In the genomic region with DNA sequence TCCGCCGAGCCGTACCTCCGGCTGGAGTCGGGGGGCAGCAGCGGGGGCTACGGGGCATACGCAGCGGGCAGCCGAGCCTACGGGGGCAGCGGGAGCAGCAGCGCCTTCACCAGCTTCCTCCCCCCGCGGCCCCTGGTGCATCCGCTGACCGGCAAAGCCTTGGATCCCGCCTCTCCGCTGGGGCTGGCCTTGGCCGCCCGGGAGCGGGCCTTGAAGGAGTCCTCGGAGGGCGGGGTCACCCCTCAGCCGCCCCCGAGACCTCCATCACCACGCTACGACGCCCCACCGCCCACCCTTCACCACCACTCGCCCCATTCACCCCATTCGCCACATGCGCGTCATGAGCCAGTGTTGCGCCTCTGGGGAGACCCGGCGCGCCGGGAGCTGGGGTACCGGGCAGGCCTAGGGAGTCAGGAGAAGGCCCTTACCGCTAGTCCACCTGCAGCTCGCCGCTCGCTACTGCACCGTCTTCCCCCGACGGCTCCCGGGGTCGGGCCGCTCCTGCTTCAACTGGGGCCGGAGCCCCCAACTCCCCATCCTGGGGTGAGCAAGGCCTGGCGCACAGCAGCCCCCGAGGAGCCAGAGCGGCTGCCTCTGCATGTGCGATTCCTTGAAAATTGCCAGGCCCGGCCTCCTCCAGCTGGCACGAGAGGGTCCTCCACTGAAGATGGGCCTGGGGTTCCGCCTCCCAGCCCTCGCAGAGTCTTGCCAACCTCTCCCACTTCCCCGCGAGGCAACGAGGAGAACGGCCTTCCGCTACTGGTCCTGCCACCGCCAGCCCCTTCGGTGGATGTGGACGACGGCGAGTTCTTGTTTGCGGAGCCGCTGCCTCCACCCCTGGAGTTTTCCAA, we compare ENCODE assay signal across 10 mouse cellular contexts. TPM values are rescaled to one million over a fixed set of nuclear protein-coding genes. Genes with fewer than 3 reads are reported as not detected.
DNase-seq lines count a peak whose midpoint lies in the region; ATAC-seq lines count a peak whose summit lies in the region.
"Had no signal": no experiment of that assay in that cellular context is flagged by ENCODE, and none has a peak within 500 bp of the region (broad histone marks: within the 10 kb centered on the region; RNA-seq: fewer than 3 reads in every experiment).

No protein-coding gene starts in this region.

- ATAC-seq in hindbrain, embryonic 16.5 days, result no peak
- ATAC-seq in neural tube, embryonic 15.5 days (ENCODE audit: low FRiP score), result no peak

- no peaks in the 10 kb centered on the region for H3K9me3 ChIP-seq in hindbrain, embryonic 16.5 days (ENCODE audit: control insufficient read depth, low read length)
- H3K9me3 ChIP-seq in neural tube, embryonic 15.5 days (replicated peaks), result no peaks in the 10 kb centered on the region

- H3K4me1 ChIP-seq in hindbrain, embryonic 16.5 days (ENCODE audit: control insufficient read depth, insufficient read depth, low read depth, low read length), result peaks cover 7% of the 10 kb centered on the region
- H3K4me1 ChIP-seq in neural tube, embryonic 15.5 days, result peaks cover 51% of the 10 kb centered on the region

- no peak overlapping the region for H3K27ac ChIP-seq in hindbrain, embryonic 16.5 days (ENCODE audit: low read depth, low read length)
- no peak overlapping the region for H3K27ac ChIP-seq in neural tube, embryonic 15.5 days (replicated peaks)
- H3K27ac ChIP-seq: macrophage had no signal

- intact Hi-C loops in heart, postnatal 25 days (cut with DNase I), result no loop called here
- intact Hi-C loops in gastrocnemius, postnatal 14 days (cut with DNase I; ENCODE audit: low total_unique reads), result no loop called here

- peak overlapping the region; percentile 6; the same call in 1 of the 2 replicates for H3K4me3 ChIP-seq in hindbrain, embryonic 16.5 days (ENCODE audit: low read length)
- no peak overlapping the region; the same call in 1 of the 2 replicates for H3K4me3 ChIP-seq in neural tube, embryonic 15.5 days (replicated peaks)

- no peak overlapping the region; the same call in 1 of the 2 replicates for H3K4me2 ChIP-seq in hindbrain, embryonic 16.5 days (ENCODE audit: low read length)
- peak overlapping the region; percentile 19 for H3K4me2 ChIP-seq in neural tube, embryonic 15.5 days

- peaks cover 21% of the 10 kb centered on the region for H3K36me3 ChIP-seq in hindbrain, embryonic 16.5 days (ENCODE audit: control insufficient read depth, insufficient read depth, low read length)
- H3K36me3 ChIP-seq in neural tube, embryonic 15.5 days, result peaks cover 46% of the 10 kb centered on the region
- H3K36me3 ChIP-seq: G1E had no signal

- H3K27me3 ChIP-seq in hindbrain, embryonic 16.5 days (replicated peaks; ENCODE audit: control insufficient read depth, insufficient read depth, low read length), result peaks cover 24% of the 10 kb centered on the region
- peaks cover 63% of the 10 kb centered on the region for H3K27me3 ChIP-seq in neural tube, embryonic 15.5 days (replicated peaks)

- peak; percentile 81 for DNase-seq in heart, adult 11 months
- no peak for DNase-seq in heart, postnatal 25 days (ENCODE audit: low spot score)
- peak; percentile 54 to 57 for DNase-seq in right cerebral cortex, postnatal 10 days (ENCODE audit: low spot score in 2 of 2)
- no peak for DNase-seq in right cerebral cortex, adult 18-20 months
- DNase-seq in ovary, postnatal 36 days (ENCODE audit: low spot score), result no peak
- DNase-seq in gastrocnemius, postnatal 14 days, result no peak

- WGBS in hindbrain, embryonic 16.5 days, result 6% methylated on average over 67 of the region's 71 CpGs
- 10% methylated on average over 61 of the region's 71 CpGs for WGBS in neural tube, embryonic 15.5 days

- peak overlapping the region; percentile 42; the same call in 1 of the 2 replicates for H3K9ac ChIP-seq in hindbrain, embryonic 16.5 days (ENCODE audit: low read depth, low read length)
- 0 out of 2 replicates have a peak overlapping the region, but pooled peaks have one; percentile 10 for H3K9ac ChIP-seq in neural tube, embryonic 15.5 days (replicated peaks)

RNA-seq across cellular contexts. Expression of a gene that starts 30.9 kb away (rescaled TPM):
- 1 to 10 TPM; 1.3 to 2.2 TPM for total RNA-seq in heart, postnatal 25 days (2021)
- polyA plus RNA-seq in hindbrain, embryonic 16.5 days (2015; fragmentation: Nextera tagmentation; extraction: Ambion mirVana), result 74.8 and 75.6 TPM in 2 replicates
- 67.0 and 75.4 TPM in 2 replicates for polyA plus RNA-seq in neural tube, embryonic 15.5 days (2015; fragmentation: Nextera tagmentation; extraction: Ambion mirVana)
- total RNA-seq in gastrocnemius, postnatal 14 days (2021), result under 1 TPM; 0.35 to 0.49 TPM
- total RNA-seq: G1E had no signal
- polyA plus RNA-seq: macrophage had no signal

RNA-seq across cellular contexts. Expression of a gene that starts 32.6 kb away (rescaled TPM):
- under 1 TPM; 0.28 to 0.62 TPM for total RNA-seq in heart, postnatal 25 days (2021)
- 3.6 and 3.8 TPM in 2 replicates for polyA plus RNA-seq in hindbrain, embryonic 16.5 days (2015; fragmentation: Nextera tagmentation; extraction: Ambion mirVana)
- polyA plus RNA-seq in neural tube, embryonic 15.5 days (2015; fragmentation: Nextera tagmentation; extraction: Ambion mirVana), result 2.5 and 3.4 TPM in 2 replicates
- not detected for total RNA-seq in gastrocnemius, postnatal 14 days (2021)

RNA-seq across cellular contexts. Expression of a gene that starts 42.9 kb away (rescaled TPM):
- total RNA-seq in heart, postnatal 25 days (2021), result 1 to 10 TPM; 1.6 to 2.0 TPM
- 33.1 and 33.6 TPM in 2 replicates for polyA plus RNA-seq in hindbrain, embryonic 16.5 days (2015; fragmentation: Nextera tagmentation; extraction: Ambion mirVana)
- 38.1 and 47.6 TPM in 2 replicates for polyA plus RNA-seq in neural tube, embryonic 15.5 days (2015; fragmentation: Nextera tagmentation; extraction: Ambion mirVana)
- total RNA-seq in gastrocnemius, postnatal 14 days (2021), result under 1 TPM; 0.73 to 0.80 TPM
- polyA plus RNA-seq: macrophage had no signal

RNA-seq across cellular contexts. Expression of a gene that starts 46.3 kb away (rescaled TPM):
- total RNA-seq in heart, postnatal 25 days (2021), result 1 to 10 TPM in 1 of 2 experiments, under 1 TPM in 1; 0.87 to 1.0 TPM
- polyA plus RNA-seq in hindbrain, embryonic 16.5 days (2015; fragmentation: Nextera tagmentation; extraction: Ambion mirVana), result 3.5 and 3.6 TPM in 2 replicates
- polyA plus RNA-seq in neural tube, embryonic 15.5 days (2015; fragmentation: Nextera tagmentation; extraction: Ambion mirVana), result 4.8 and 5.5 TPM in 2 replicates
- 1 to 10 TPM; 4.2 to 5.6 TPM for total RNA-seq in gastrocnemius, postnatal 14 days (2021)

Comparison
In these comparisons a context has a peak if more than half of its experiments do, and no peak if none do; other contexts are left out.
1. DNase-seq: peak in heart, adult 11 months (single experiment) and right cerebral cortex, postnatal 10 days (2 of 2); none in heart, postnatal 25 days (single experiment), right cerebral cortex, adult 18-20 months (single experiment), ovary, postnatal 36 days (single experiment) and gastrocnemius, postnatal 14 days (single experiment).